Mouse (Mus musculus) T-helper 2 cell (primary cell): ENCODE data around the gene Zfp42.

Source experiments
- in situ Hi-C: fragments of 300-600 bp; cut with MboI, MseI; formaldehyde crosslinking; loops from one replicate; pipeline ENCODE4 v1.15.1; 2025; ENCODE audit warnings: high pct_unique_total_duplicates

The Zfp42 gene

DNA sequence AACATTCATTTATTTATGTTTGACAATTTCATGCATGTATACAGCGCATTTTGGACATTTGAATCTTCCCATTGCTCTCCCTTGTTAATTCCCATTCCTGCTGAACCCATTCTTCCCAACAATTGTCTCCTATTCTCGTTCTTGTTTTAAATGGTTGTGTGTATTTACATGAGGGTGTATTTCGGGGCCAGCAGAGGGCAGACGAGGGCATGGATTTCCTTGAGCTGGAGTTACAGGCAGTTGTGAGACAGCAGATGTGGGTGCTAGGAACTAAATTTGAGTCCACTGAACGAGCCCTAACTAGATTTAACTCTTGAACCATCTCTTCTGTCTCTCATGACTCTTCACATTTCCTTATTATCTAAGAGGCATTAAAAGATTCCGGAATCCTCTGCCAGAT, 55.1 kb downstream of the Zfp42 start:
- in situ Hi-C loops, result no loop called here

DNA sequence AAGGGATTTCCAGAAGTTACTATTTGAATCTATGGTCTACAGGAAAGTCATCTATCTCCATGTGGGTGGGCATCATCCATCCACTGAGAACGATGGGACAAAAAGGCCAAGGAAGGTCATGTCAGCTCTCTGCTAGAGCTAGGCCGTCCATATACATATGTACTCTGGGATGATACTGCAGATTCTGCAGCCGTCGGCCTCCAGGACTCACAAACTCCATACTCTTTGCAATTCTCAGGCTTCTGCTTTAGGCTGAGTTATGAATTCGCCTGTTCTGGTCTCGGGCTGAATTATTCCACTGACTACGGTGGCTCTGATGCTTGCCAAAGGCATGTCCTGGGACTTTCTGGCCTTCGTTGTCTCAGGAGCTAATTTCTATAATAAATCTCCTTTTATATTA, 58.1 kb downstream of the Zfp42 start:
- in situ Hi-C loops, result no loop called here
